Mouse (Mus musculus) olfactory bulb, adult 2 months (tissue): ENCODE data around the gene Lpar3.

Experiments used
- CTCF ChIP-seq: fragments of 200-500 bp; IDR thresholded peaks from 2 replicates; pipeline ENCODE4 v1.5.1; 2012; ENCODE audit warnings: low read depth, mild to moderate bottlenecking, low read length, moderate library complexity; ENCODE audit not compliant: insufficient read depth
- POLR2A ChIP-seq: fragments of 200-500 bp; IDR thresholded peaks from 2 replicates; pipeline ENCODE4 v1.6.1; 2012; ENCODE audit warnings: mild to moderate bottlenecking, low read depth, low read length, moderate library complexity; ENCODE audit not compliant: insufficient read depth

DNA sequence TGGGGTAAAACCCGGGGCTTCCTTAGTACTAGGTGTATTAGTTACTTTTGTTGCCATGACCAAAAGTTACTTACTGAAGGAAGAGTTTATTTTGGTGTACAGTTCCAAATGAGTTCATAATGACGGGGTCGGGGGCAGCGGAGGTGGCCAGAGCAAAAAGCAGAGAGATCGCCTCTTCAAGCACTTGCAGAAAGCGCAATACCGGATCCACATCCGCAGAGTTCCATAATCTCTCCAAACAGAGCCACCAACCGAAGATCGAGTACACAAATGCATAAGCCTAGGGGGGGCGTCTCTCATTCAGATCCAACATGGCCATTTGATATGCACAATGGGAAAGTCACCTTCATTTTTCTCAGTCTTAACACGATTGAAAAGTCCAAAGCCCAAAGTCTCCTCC, 97.1 kb downstream of the Lpar3 start:
- TF ChIP-seq CTCF (no peak), POLR2A (no peak)
